Mouse (Mus musculus) kidney, adult 2 months (tissue): Measurements from ENCODE around the gene Cdh16.

Source experiments
- CTCF ChIP-seq: fragments of 200-500 bp; conservative IDR thresholded peaks from 2 replicates; pipeline ENCODE4 v1.5.1; 2011; ENCODE audit warnings: low read depth, mild to moderate bottlenecking, control low read depth, low read length, moderate library complexity, mixed read lengths; ENCODE audit not compliant: insufficient read depth, insufficient read length
- POLR2A ChIP-seq: fragments of 200-500 bp; IDR thresholded peaks from one replicate; pipeline ENCODE4 v1.6.1; 2011; ENCODE audit warnings: low read depth, low read length, control low read depth

GRCm38 (mm10) chr8:104630111-104630479 lies 5.9 kb upstream of the Cdh16 start:
- TF ChIP-seq POLR2A (no peak), CTCF (no peak)
